ENCODE assay signal across 8 mouse cellular contexts in the genomic region with DNA sequence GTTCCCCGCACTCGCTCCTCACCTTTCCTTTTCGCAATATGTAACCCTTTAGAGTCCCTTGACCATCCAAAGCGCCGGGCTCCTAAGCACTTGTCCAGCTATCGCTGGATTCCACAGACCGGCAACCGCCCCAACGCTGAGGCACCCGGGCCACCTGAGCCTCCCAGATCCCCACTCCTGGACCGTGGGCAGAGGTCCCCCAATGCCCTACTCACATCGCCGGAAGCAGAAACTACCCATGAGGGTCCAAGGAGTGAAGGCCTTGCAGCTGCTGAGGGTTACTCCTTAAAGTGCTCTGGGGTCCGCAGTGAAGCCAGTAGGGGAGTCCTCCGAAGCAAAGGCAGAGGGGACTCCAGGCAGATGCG. TPM values are rescaled to one million over a fixed set of nuclear protein-coding genes. Genes with fewer than 3 reads are reported as not detected.
DNase-seq lines count a peak whose midpoint lies in the region; ATAC-seq and TF ChIP-seq lines count a peak whose summit lies in the region.

No protein-coding gene starts in this region.

- H3K9me3 ChIP-seq in ES-E14 (ENCODE audit: control insufficient read depth, insufficient read depth, low read depth, low read length) = no peaks in the 10 kb centered on the region
- H3K9me3 ChIP-seq in forebrain, postnatal 0 days (ENCODE audit: low read length) = no peaks in the 10 kb centered on the region
- H3K9me3 ChIP-seq in neural tube, embryonic 15.5 days (replicated peaks) = no peaks in the 10 kb centered on the region

- H3K27me3 ChIP-seq in forebrain, postnatal 0 days (ENCODE audit: insufficient read depth, low read length) = no peaks in the 10 kb centered on the region
- H3K27me3 ChIP-seq in neural tube, embryonic 15.5 days (replicated peaks) = no peaks in the 10 kb centered on the region

- peaks cover 0 to 5% of the 10 kb centered on the region in 2 experiments; a peak in 1 of 4 replicates for H3K4me1 ChIP-seq in ES-E14 (ENCODE audit: control insufficient read depth in 2 of 2, insufficient read depth in 2 of 2, low read length in 2 of 2, poor library complexity in 1 of 2)
- H3K4me1 ChIP-seq in forebrain, postnatal 0 days (ENCODE audit: insufficient read depth) = peaks cover 18% of the 10 kb centered on the region; the same call in 1 of the 2 replicates
- peaks cover 15% of the 10 kb centered on the region for H3K4me1 ChIP-seq in neural tube, embryonic 15.5 days

- intact Hi-C loops in left cerebral cortex, postnatal 4 days (cut with DNase I) = loop anchor here (10.0 kb wide), 2 partner anchors 334 to 714 kb away; no protein-coding TSS in a partner anchor

- peak overlapping the region; percentile 68 to 82 for H3K4me3 ChIP-seq in ES-E14 (ENCODE audit: insufficient read depth in 1 of 2, low read depth in 1 of 2, low read length in 2 of 2, poor library complexity in 1 of 2, severe bottlenecking in 1 of 2)
- peak overlapping the region; percentile 80 for H3K4me3 ChIP-seq in forebrain, postnatal 0 days (ENCODE audit: low read depth, low read length)
- peak overlapping the region; percentile 87 for H3K4me3 ChIP-seq in neural tube, embryonic 15.5 days (replicated peaks)

- no peak overlapping the region for H3K27ac ChIP-seq in ES-E14 (ENCODE audit: insufficient read depth, low read depth, low read length, poor library complexity, severe bottlenecking)
- H3K27ac ChIP-seq in forebrain, postnatal 0 days (ENCODE audit: low read depth, low read length) = peak overlapping the region; percentile 99
- H3K27ac ChIP-seq in neural tube, embryonic 15.5 days (replicated peaks) = peak overlapping the region; percentile 97

- in situ Hi-C loops in ES-E14 (cut with MboI; ENCODE audit: low sequenced_read_pairs in 2 of 2, unreplicated experiment in 2 of 2) = no loop called here

- H3K9ac ChIP-seq in ES-E14 (ENCODE audit: insufficient read depth, low read depth, low read length, poor library complexity, severe bottlenecking) = peak overlapping the region; percentile 70; the same call in 1 of the 2 replicates
- peak overlapping the region; percentile 92 for H3K9ac ChIP-seq in forebrain, postnatal 0 days
- peak overlapping the region; percentile 96 for H3K9ac ChIP-seq in neural tube, embryonic 15.5 days (replicated peaks)

- peak; percentile 49 for DNase-seq in embryo, embryonic 11 days
- no peak for DNase-seq in embryo, embryonic 9.5 days (ENCODE audit: extremely low spot score)
- DNase-seq in ES-E14 (ENCODE audit: low read depth, low spot score) (no peak), adipocyte (ENCODE audit: low spot score) (no peak)
- DNase-seq in forebrain, postnatal 0 days = no peak
- DNase-seq in left cerebral cortex, postnatal 4 days = peak; percentile 43
- DNase-seq in gastrocnemius, postnatal 4 days (ENCODE audit: low spot score in 2 of 2) = no peak

- no peak for TF ChIP-seq CTCF in forebrain, postnatal 0 days (IDR thresholded peaks at IDR 0.05; ENCODE audit: low read depth)

- 1% methylated on average over 16 of the region's 16 CpGs for WGBS in forebrain, postnatal 0 days
- WGBS in neural tube, embryonic 15.5 days = 1% methylated on average over 16 of the region's 16 CpGs

- no peak; the same call in 1 of the 2 replicates for ATAC-seq in forebrain, postnatal 0 days
- peak; percentile 37 for ATAC-seq in neural tube, embryonic 15.5 days (ENCODE audit: low FRiP score)

- H3K36me3 ChIP-seq in ES-E14 (ENCODE audit: control insufficient read depth, insufficient read depth, low read length, poor library complexity, severe bottlenecking) = no peaks in the 10 kb centered on the region
- H3K36me3 ChIP-seq in forebrain, postnatal 0 days (ENCODE audit: insufficient read depth) = no peaks in the 10 kb centered on the region
- H3K36me3 ChIP-seq in neural tube, embryonic 15.5 days = no peaks in the 10 kb centered on the region

- peak overlapping the region; percentile 56 for H3K4me2 ChIP-seq in forebrain, postnatal 0 days (ENCODE audit: low read depth)
- H3K4me2 ChIP-seq in neural tube, embryonic 15.5 days = peak overlapping the region; percentile 64

TF ChIP-seq in ES-E14, 5 proteins besides CTCF, POLR2A, EP300 and RAD21:
- TF ChIP-seq ZC3H11A (IDR thresholded peaks at IDR 0.05; ENCODE audit: borderline replicate concordance, low read depth, low read length) (no peak), CHD2 (IDR thresholded peaks at IDR 0.05; ENCODE audit: low read depth, low read length) (no peak), ZNF384 (IDR thresholded peaks at IDR 0.05; ENCODE audit: low read depth, low read length) (no peak), HCFC1 (IDR thresholded peaks at IDR 0.05; ENCODE audit: borderline replicate concordance, insufficient read depth, low read length) (no peak), MAFK (IDR thresholded peaks at IDR 0.05; ENCODE audit: insufficient read depth, low read depth, low read length) (no peak)

RNA-seq across cellular contexts. Expression of gene Lrrc7, which starts 1.1 kb away (rescaled TPM):
- total RNA-seq in ES-E14 (2012; rRNA removed) = not detected in 2 replicates
- total RNA-seq in forebrain, postnatal 0 days (2014; rRNA removed) = 40.1 and 43.5 TPM in 2 replicates
- 3.2 and 6.7 TPM in 2 replicates for polyA plus RNA-seq in forebrain, postnatal 0 days (2015; fragmentation: Nextera tagmentation; extraction: Ambion mirVana)
- total RNA-seq in left cerebral cortex, postnatal 4 days (2021) = 10 to 100 TPM; 84.8 to 94.0 TPM
- 10.9 and 14.3 TPM in 2 replicates for polyA plus RNA-seq in neural tube, embryonic 15.5 days (2015; fragmentation: Nextera tagmentation; extraction: Ambion mirVana)
- under 1 TPM; 0.05 to 0.10 TPM for total RNA-seq in gastrocnemius, postnatal 4 days (2021)

Comparison
In these comparisons a context has a peak if more than half of its experiments do, and no peak if none do; other contexts are left out.
1. DNase-seq: peak in embryo, embryonic 11 days (single experiment) and left cerebral cortex, postnatal 4 days (single experiment); none in embryo, embryonic 9.5 days (single experiment), ES-E14 (single experiment), forebrain, postnatal 0 days (single experiment), gastrocnemius, postnatal 4 days (0 of 2) and adipocyte (single experiment).
2. RNA of gene Lrrc7, which starts 1.1 kb away (total RNA-seq): 84.8 to 94.0 TPM in left cerebral cortex, postnatal 4 days and 40.1 to 43.5 TPM in forebrain, postnatal 0 days; 0.05 to 0.10 TPM in gastrocnemius, postnatal 4 days and not detected in ES-E14; every median in the first group is over 10 times any median in the second.
3. Peak in every context shown above with its lines, with median percentiles within 50 percentile points of each other: H3K4me3 ChIP-seq and H3K9ac ChIP-seq.